Mouse (Mus musculus) CD4-positive naive resting alpha-beta T cell, adult 76 days (primary cell): ENCODE results near the gene Cd177. TPM values are rescaled to one million over a fixed set of nuclear protein-coding genes. Genes with fewer than 3 reads are reported as not detected.

Experiments
- total RNA-seq: library from RNA; stranded (reverse); gene quantifications from one replicate; pipeline ENCODE4 v1.2.4, GENCODE M21; 2023

Gene Cd177
- total RNA-seq = 2.2 TPM

DNA sequence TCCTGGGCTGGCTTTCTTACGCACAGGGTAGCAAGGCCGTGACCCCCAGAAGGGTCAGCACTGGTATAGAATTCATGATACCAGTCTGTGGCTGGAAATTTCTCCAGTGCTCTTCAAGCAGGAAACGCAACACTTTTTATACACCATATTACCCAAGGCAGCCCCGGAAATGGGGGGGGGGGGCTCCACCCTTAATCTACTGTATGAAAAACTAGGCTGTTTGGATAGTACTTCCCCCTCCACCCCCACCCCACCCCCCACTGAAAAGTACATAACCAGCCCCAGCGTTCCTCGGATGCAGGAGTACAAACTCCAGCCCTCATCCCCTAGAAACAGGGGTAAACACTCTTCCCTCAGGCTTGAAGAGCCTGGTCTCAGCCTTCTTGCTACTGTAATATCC is at the start of gene Cd177:
Cd177 (minus strand) TSS at position 101 of the 400 bp plus-strand sequence.

DNA sequence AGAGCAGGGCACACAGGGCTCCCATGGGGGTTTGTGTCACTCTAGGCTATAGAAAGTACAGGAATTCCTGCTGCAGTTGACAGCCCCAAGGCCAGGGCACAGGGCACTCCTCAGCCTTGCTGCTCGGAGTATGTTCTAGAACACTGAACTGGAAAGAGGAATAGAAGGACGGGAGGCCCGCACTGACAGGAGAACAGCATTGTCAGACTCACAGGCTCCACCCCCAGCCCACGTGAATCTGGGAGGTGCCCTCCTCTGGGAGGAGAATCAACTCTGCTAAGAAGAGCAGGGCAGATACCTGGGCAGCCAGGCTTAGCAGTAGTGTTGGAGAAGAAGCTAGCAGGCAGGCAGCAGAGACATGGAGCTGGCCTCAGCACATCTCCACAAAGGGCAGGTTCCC is 16.8 kb upstream of the Cd177 start, which contains the start of gene Ceacam10:
Ceacam10 (plus strand) TSS at position 289 of the 400 bp plus-strand sequence.

DNA sequence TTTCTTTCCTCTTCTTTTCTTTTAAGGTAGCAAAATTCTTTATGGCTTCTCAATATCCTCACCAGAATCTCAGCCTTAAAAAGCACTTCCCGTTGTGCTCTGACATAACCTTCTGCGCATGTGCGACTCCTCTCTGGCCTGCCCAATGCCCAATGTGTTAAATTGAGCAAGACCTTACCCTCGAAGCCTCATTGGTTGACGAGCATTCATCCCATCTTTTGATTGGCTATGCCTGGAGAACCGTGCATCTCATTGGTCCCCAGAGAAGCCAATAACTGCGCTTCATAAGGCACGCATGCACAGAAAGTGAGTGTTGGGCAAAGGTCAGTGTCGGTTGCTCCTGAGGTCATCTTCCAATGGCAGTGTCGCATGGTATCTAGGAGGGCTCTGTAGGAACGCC is 33.3 kb downstream of the Cd177 start, which contains the start of gene Gm4763:
Gm4763 (minus strand) TSS at position 101 of the 400 bp plus-strand sequence.

DNA sequence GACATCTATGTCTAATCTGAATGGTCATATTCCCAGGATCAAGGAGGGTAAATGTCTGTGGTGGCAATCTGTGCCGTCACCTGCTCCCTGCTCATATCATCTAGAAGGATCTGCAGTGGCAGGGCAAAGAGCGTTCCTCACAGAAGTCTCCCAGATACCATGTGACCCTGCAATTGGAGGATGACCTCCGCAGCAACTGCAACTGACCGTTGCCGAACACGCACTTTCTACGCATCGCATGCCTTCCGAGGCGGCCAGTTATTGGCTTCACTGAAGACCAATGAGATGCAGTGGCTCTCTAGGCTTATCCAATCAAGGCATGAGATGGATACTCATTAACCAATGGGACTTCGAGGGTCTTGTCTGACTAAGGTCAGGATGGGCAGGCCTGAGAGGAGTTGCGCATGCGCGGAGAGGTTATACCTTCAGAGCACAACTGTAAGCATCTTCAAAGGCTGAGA is 51.2 kb downstream of the Cd177 start, which contains the start of gene BC049730:
BC049730 (plus strand) TSS at position 411 of the 461 bp plus-strand sequence.

Other genes with a start within 250 kb of the Cd177 start
- gene AC161166.1, start 247.9 kb downstream of the Cd177 start, total RNA-seq = not detected
- 12.6 TPM for gene Irgq, start 229.6 kb downstream of the Cd177 start, total RNA-seq
- not detected for gene Pinlyp, start 214.2 kb downstream of the Cd177 start, total RNA-seq
- 45.6 TPM for gene Xrcc1, start 214.0 kb downstream of the Cd177 start, total RNA-seq
- 6.5 TPM for gene Ethe1, start 172.8 kb downstream of the Cd177 start, total RNA-seq
- gene Zfp575, start 172.7 kb downstream of the Cd177 start, total RNA-seq = not detected
- gene Phldb3, start 149.5 kb downstream of the Cd177 start, total RNA-seq = 13.4 TPM
- gene Lypd3, start 123.8 kb downstream of the Cd177 start, total RNA-seq = not detected
- not detected for gene Tex101, start 83.6 kb downstream of the Cd177 start, total RNA-seq
- gene BC049730, start 51.1 kb downstream of the Cd177 start, total RNA-seq = not detected
- gene Gm4763, start 33.4 kb downstream of the Cd177 start, total RNA-seq = not detected
- not detected for gene Ceacam10, start 16.9 kb upstream of the Cd177 start, total RNA-seq
- not detected for gene Gm9844, start 101.9 kb upstream of the Cd177 start, total RNA-seq
- gene Lypd4, start 109.6 kb upstream of the Cd177 start, total RNA-seq = not detected
- not detected for gene Dmrtc2, start 109.7 kb upstream of the Cd177 start, total RNA-seq
- gene Rps19, start 124.1 kb upstream of the Cd177 start, total RNA-seq = 3,592 TPM
- 97.2 TPM for gene Cd79a, start 137.1 kb upstream of the Cd177 start, total RNA-seq
- gene Arhgef1, start 142.6 kb upstream of the Cd177 start, total RNA-seq = 1,699 TPM
- gene Gm4881, start 184.2 kb upstream of the Cd177 start, total RNA-seq = not detected
- gene Rabac1, start 212.4 kb upstream of the Cd177 start, total RNA-seq = 302 TPM
- gene Atp1a3, start 245.6 kb upstream of the Cd177 start, total RNA-seq = 5.9 TPM